Mouse (Mus musculus) brain, embryonic 14.5 days (tissue): Measurements from ENCODE around the gene Dnajc16.

Experiments
- CTCF ChIP-seq: fragments of 200-500 bp; IDR thresholded peaks from 2 replicates; pipeline ENCODE4 v1.5.1; 2012; ENCODE audit warnings: inconsistent platforms, mild to moderate bottlenecking, moderate library complexity, borderline replicate concordance; ENCODE audit not compliant: insufficient read depth, insufficient read length; ENCODE audit errors: extremely low read depth
- POLR2A ChIP-seq: fragments of 200-500 bp; IDR thresholded peaks from 2 replicates; pipeline ENCODE4 v1.6.1; 2012; ENCODE audit warnings: mild to moderate bottlenecking, inconsistent platforms, borderline replicate concordance; ENCODE audit not compliant: poor library complexity, insufficient read depth, insufficient read length, severe bottlenecking; ENCODE audit errors: extremely low read depth

GRCm38 (mm10) chr4:141797545-141797944 is 6.8 kb upstream of the Dnajc16 start:
- TF ChIP-seq CTCF = no peak
- no peak for TF ChIP-seq POLR2A
